Mouse (Mus musculus): ENCODE measurements around the gene Ror1.

GRCm38 (mm10) chr4:100236339-100236738 is 140.7 kb downstream of the Ror1 start:
- TF ChIP-seq TAL1 (conservative IDR thresholded peaks at IDR 0.05; ENCODE audit: low read depth, low read length) = no peak
- no peak for TF ChIP-seq CTCF (IDR thresholded peaks at IDR 0.05; ENCODE audit: low read depth, low read length)
- no peak for TF ChIP-seq GATA1 (IDR thresholded peaks at IDR 0.05; ENCODE audit: borderline replicate concordance, low read length)
